ENCODE assay signal across 9 mouse cellular contexts in the genomic region with DNA sequence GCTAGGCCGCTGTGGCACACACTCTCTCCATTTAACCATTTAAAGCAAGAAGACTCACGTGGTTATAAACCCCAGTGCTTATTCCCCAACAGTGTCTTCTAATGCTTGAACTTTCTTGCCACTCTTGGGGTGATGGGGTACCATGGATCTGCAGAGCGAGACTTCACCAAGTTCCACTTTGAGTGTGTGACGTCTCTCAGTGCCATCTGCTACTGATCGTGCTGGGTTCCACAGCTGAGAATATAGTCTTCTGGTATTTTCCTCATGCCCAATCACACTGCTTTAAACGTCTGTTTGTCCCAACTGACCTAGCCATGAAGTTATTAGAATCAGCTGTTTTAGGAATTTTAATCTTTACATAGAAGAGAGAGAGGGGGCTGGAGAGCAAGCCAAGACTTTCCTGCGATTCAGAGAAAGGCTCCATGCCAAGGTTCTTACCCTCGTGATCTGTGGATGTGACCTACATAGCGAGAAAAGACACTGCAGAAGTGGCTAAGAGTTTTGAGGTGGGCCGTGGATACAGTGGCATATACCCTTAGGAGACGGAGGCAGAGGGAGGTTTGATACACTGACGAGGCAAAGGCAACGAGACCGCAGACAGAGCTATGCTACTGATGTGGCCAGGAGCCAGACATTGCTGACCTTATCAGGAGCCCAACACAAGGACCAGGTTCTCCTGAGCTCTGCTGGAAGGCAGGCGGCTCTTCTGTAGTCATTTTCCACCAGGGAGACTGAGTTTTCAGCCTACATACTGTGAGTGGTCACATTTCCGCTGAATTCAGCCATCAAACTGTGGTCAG. TPM values are rescaled to one million over a fixed set of nuclear protein-coding genes. Genes with fewer than 3 reads are reported as not detected.
DNase-seq lines count a peak whose midpoint lies in the region; ATAC-seq and TF ChIP-seq lines count a peak whose summit lies in the region.
"Had no signal": no experiment of that assay in that cellular context is flagged by ENCODE, and none has a peak within 500 bp of the region (broad histone marks: within the 10 kb centered on the region; RNA-seq: fewer than 3 reads in every experiment).

No protein-coding gene starts in this region.

- H3K4me2 ChIP-seq in liver, embryonic 15.5 days, result no peak overlapping the region

- 55% methylated on average over 16 of the region's 16 CpGs for WGBS in heart, embryonic 10.5 days
- WGBS in liver, embryonic 15.5 days (ENCODE audit: insufficient replicate concordance), result 48% methylated on average over 16 of the region's 16 CpGs

- H3K9me3 ChIP-seq in megakaryocyte, embryonic 14.5 days, result no peaks in the 10 kb centered on the region
- no peaks in the 10 kb centered on the region for H3K9me3 ChIP-seq in heart, embryonic 10.5 days
- H3K9me3 ChIP-seq in liver, embryonic 15.5 days (replicated peaks), result no peaks in the 10 kb centered on the region

- peaks cover 28% of the 10 kb centered on the region for H3K36me3 ChIP-seq in megakaryocyte, embryonic 14.5 days (replicated peaks; ENCODE audit: low read length)
- no peaks in the 10 kb centered on the region for H3K36me3 ChIP-seq in heart, embryonic 10.5 days
- H3K36me3 ChIP-seq in liver, embryonic 15.5 days (replicated peaks), result no peaks in the 10 kb centered on the region

- peak overlapping the region; percentile 78 for H3K4me3 ChIP-seq in megakaryocyte, embryonic 14.5 days (replicated peaks)
- H3K4me3 ChIP-seq in heart, embryonic 10.5 days, result no peak overlapping the region
- no peak overlapping the region for H3K4me3 ChIP-seq in liver, embryonic 15.5 days (replicated peaks)
- H3K4me3 ChIP-seq in layer of hippocampus, adult 2 months, result no peak overlapping the region

- TF ChIP-seq CTCF in layer of hippocampus, adult 2 months (conservative IDR thresholded peaks at IDR 0.05), result no peak

- H3K9ac ChIP-seq in liver, embryonic 15.5 days, result no peak overlapping the region

- peak; percentile 62 to 67 for DNase-seq in adrenal gland, postnatal 36 days
- no peak for DNase-seq in heart, embryonic 10.5 days (ENCODE audit: low spot score)
- DNase-seq in layer of hippocampus, adult 2 months (ENCODE audit: low spot score in 2 of 2), result no peak
- DNase-seq in kidney, postnatal 14 days, result no peak
- DNase-seq in lung, postnatal 25 days (ENCODE audit: low spot score), result no peak
- DNase-seq: kidney, adult 2 months had no signal

- H3K27ac ChIP-seq in heart, embryonic 10.5 days, result peak overlapping the region; percentile 42; the same call in 1 of the 2 replicates
- no peak overlapping the region for H3K27ac ChIP-seq in liver, embryonic 15.5 days (replicated peaks)
- no peak overlapping the region for H3K27ac ChIP-seq in layer of hippocampus, adult 2 months

- H3K27me3 ChIP-seq in megakaryocyte, embryonic 14.5 days (replicated peaks), result no peaks in the 10 kb centered on the region
- H3K27me3 ChIP-seq in heart, embryonic 10.5 days (ENCODE audit: insufficient read depth, poor library complexity, severe bottlenecking), result no peaks in the 10 kb centered on the region
- H3K27me3 ChIP-seq in liver, embryonic 15.5 days, result no peaks in the 10 kb centered on the region; the same call in 1 of the 2 replicates

- H3K4me1 ChIP-seq in megakaryocyte, embryonic 14.5 days, result peaks cover 99% of the 10 kb centered on the region
- peaks cover 32% of the 10 kb centered on the region for H3K4me1 ChIP-seq in heart, embryonic 10.5 days
- H3K4me1 ChIP-seq in liver, embryonic 15.5 days (replicated peaks), result peaks cover 22% of the 10 kb centered on the region

- ATAC-seq in megakaryocyte, adult 5-6 weeks (ENCODE audit: poor library complexity, severe bottlenecking), result no peak
- ATAC-seq in liver, embryonic 15.5 days (ENCODE audit: insufficient read depth), result peak; percentile 36; the same call in 1 of the 2 replicates

RNA-seq across cellular contexts. Expression of gene Leo1, which starts 10.3 kb away (rescaled TPM):
- polyA plus RNA-seq in megakaryocyte, embryonic 14.5 days (2012; ENCODE audit: insufficient read depth, low replicate concordance), result 3.6 and 17.0 TPM in 2 replicates
- 12.5 and 16.3 TPM in 2 replicates for total RNA-seq in megakaryocyte, adult 5-6 weeks (2015)
- 32.5 and 35.6 TPM in 2 replicates for total RNA-seq in megakaryocyte, adult 5-6 weeks (2017)
- 10 to 100 TPM; 18.6 to 29.9 TPM for total RNA-seq in adrenal gland, postnatal 36 days (2021)
- polyA plus RNA-seq in heart, embryonic 10.5 days (2016; fragmentation: Nextera tagmentation; extraction: Ambion mirVana), result 36.3 and 49.1 TPM in 2 replicates
- polyA plus RNA-seq in liver, embryonic 15.5 days (2015; fragmentation: Nextera tagmentation; extraction: Ambion mirVana), result 12.7 and 13.1 TPM in 2 replicates
- total RNA-seq in layer of hippocampus, adult 2 months (2021), result 10 to 100 TPM; 24.1 to 24.3 TPM

RNA-seq across cellular contexts. Expression of gene Mapk6, which starts 21.2 kb away (rescaled TPM):
- 31.3 and 53.1 TPM in 2 replicates for polyA plus RNA-seq in megakaryocyte, embryonic 14.5 days (2012; ENCODE audit: insufficient read depth, low replicate concordance)
- total RNA-seq in megakaryocyte, adult 5-6 weeks (2015), result 36.0 and 39.6 TPM in 2 replicates
- total RNA-seq in megakaryocyte, adult 5-6 weeks (2017), result 26.6 and 29.3 TPM in 2 replicates
- 10 to 100 TPM; 36.2 to 49.2 TPM for total RNA-seq in adrenal gland, postnatal 36 days (2021)
- polyA plus RNA-seq in heart, embryonic 10.5 days (2016; fragmentation: Nextera tagmentation; extraction: Ambion mirVana), result 71.2 and 87.1 TPM in 2 replicates
- polyA plus RNA-seq in liver, embryonic 15.5 days (2015; fragmentation: Nextera tagmentation; extraction: Ambion mirVana), result 15.4 and 16.8 TPM in 2 replicates
- 10 to 100 TPM; 23.5 to 24.8 TPM for total RNA-seq in layer of hippocampus, adult 2 months (2021)

Comparison
In these comparisons a context has a peak if more than half of its experiments do, and no peak if none do; other contexts are left out.
1. DNase-seq: peak in adrenal gland, postnatal 36 days (2 of 2); none in heart, embryonic 10.5 days (single experiment), layer of hippocampus, adult 2 months (0 of 2), kidney, postnatal 14 days (single experiment) and lung, postnatal 25 days (single experiment).